Mouse (Mus musculus): Measurements from ENCODE around the gene Cby3.

Cby3 gene

GRCm38 (mm10) chr11:50388217-50388929 is 34.1 kb downstream of the Cby3 start:
- DNase-seq (ENCODE audit: low read depth, low spot score), result peak; percentile 21

DNA sequence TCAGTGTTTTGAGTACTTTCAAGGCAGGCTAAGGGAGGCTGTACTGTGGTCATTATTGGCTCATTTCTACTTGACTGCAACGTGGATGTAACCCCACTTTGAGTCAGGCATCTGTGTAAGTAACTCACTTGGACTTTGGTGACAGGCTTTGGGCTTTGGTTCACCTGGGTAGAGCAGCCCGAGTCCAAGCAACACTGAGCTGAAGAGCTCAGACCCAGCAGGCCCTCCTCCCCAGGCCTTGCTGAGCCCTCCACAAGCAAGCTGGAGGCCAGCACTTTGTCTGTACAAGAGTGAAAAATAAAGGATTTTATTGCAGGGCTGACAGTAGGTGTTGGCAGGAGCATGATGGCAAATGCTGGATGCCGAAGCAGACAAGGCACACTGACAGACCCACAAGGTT is 34.7 kb downstream of the Cby3 start:
- DNase-seq (ENCODE audit: low read depth, low spot score), result no peak

GRCm38 (mm10) chr11:50389616-50390015 is 35.4 kb downstream of the Cby3 start:
- peak; percentile 50 for DNase-seq (ENCODE audit: low read depth, low spot score)

GRCm38 (mm10) chr11:50391272-50391960 is 37.2 kb downstream of the Cby3 start:
- peak; percentile 88 for DNase-seq (ENCODE audit: low read depth, low spot score)

GRCm38 (mm10) chr11:50393306-50393705 is 39.0 kb downstream of the Cby3 start:
- DNase-seq (ENCODE audit: low read depth, low spot score), result no peak

- DNase-seq (ENCODE audit: low read depth, low spot score), result no peak
These were observed 40.5 kb downstream of the Cby3 start for GRCm38 (mm10) chr11:50394731-50395130.

DNA sequence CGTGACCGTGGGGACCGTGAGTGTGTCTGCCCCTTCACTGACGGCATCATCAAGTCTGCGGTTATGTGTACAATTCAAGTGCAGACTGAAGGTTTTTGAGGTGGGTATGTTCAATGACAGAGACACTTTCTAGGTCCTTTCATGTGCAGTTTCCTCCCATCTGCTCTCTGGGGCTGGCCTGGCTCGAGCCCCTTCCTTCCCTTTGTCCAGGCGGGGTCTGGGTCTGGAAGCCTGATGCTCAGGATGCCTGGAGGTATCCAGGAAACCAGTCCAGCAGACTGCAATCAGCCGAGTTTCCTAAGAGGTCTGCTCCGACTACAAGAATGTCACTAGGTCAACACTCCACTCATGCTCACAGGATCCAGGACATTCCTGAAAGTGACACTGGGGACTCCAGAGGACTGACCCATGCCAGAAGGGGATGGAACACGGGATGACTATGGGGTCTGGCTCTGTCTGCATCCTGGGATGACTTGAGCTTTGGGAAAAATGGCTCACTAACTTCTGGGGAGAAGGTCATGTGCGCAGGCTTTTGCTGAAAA is 42.6 kb downstream of the Cby3 start:
- DNase-seq (ENCODE audit: low read depth, low spot score), result no peak

DNA sequence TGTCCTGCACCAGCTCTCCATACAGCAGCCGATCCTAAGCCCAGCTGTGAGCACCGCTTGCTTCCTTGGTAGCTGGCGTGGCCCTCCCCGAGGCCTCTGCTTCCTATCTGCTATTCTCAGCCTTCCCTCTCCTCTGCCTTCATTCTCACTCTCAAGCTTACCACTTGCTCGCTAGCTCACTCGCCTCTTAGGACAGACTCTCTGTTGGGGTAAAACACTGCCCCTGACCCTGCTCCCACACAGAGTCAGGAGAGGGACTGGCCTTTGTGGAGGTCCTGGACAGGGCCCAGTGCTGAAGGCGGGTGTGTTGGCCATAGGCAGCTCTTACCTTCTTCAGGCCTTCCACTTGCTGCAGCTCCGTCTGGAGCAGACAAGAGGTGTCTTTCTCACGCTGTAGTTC is 43.1 kb downstream of the Cby3 start:
- DNase-seq (ENCODE audit: low read depth, low spot score), result no peak

- DNase-seq (ENCODE audit: low read depth, low spot score), result no peak
These were observed 44.5 kb downstream of the Cby3 start for GRCm38 (mm10) chr11:50398803-50399202.

DNA sequence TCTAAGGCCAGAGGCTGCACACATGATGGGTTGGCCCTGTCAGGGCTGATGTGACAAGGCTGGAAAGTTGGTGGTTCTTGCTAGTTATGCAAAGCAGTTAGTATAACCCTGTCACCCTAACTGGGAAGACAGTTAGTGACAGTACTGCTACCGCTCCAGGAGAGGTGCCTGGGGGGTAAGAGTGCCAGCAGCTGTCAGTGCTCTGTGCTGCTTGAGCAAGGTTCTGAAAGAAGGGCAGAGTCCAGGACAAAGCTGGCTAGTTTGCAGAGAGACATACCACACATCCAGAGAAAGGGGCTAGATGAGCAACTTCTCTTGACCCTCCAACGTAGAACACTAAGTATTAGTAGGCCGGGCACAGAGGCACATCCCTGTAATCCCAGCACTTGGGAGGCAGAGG is 48.2 kb downstream of the Cby3 start:
- DNase-seq (ENCODE audit: low read depth, low spot score), result no peak

GRCm38 (mm10) chr11:50403367-50404014 is 49.2 kb downstream of the Cby3 start:
- no peak for DNase-seq (ENCODE audit: low read depth, low spot score)

GRCm38 (mm10) chr11:50407235-50407634 is 53.0 kb downstream of the Cby3 start:
- no peak for DNase-seq (ENCODE audit: low read depth, low spot score)

Data from ZHBTc4 (cell line).